Mouse (Mus musculus): Measurements from ENCODE around the gene Rpa1. TPM values are rescaled to one million over a fixed set of nuclear protein-coding genes. Genes with fewer than 3 reads are reported as not detected.

The Rpa1 gene
- polyA plus RNA-seq, 1 experiment, result 62.8 TPM

GRCm38 (mm10) chr11:75343096-75343495, 5.0 kb downstream of the Rpa1 start:
- Histone ChIP-seq H3K4me1 (replicated peaks; ENCODE audit: control insufficient read depth, insufficient read depth, low read length) (peaks cover 13% of the 10 kb centered on the region), H3K27ac (ENCODE audit: control insufficient read depth, insufficient read depth, low read length) (no peak overlapping the region), H3K36me3 (ENCODE audit: control insufficient read depth, insufficient read depth, low read length) (peaks cover 25% of the 10 kb centered on the region), H3K27me3 (ENCODE audit: control insufficient read depth, insufficient read depth, low read length) (no peaks in the 10 kb centered on the region), H3K4me3 (ENCODE audit: control insufficient read depth, insufficient read depth, low read length) (no peak overlapping the region)
- WGBS, result 91% methylated on average over 2 of the region's 2 CpGs
- TF ChIP-seq POLR2A (IDR thresholded peaks at IDR 0.05; ENCODE audit: control insufficient read depth, extremely low read depth, insufficient read depth, low read length, poor library complexity) (no peak), CTCF (IDR thresholded peaks at IDR 0.05; ENCODE audit: borderline replicate concordance, control insufficient read depth, extremely low read depth, insufficient read depth, low read length, poor library complexity) (no peak)
- no peak for DNase-seq

- no peak overlapping the region for H3K27ac ChIP-seq (ENCODE audit: control insufficient read depth, insufficient read depth, low read length)
- no peak overlapping the region for H3K4me3 ChIP-seq (ENCODE audit: control insufficient read depth, insufficient read depth, low read length)
- no peak for DNase-seq
- TF ChIP-seq POLR2A (IDR thresholded peaks at IDR 0.05; ENCODE audit: control insufficient read depth, extremely low read depth, insufficient read depth, low read length, poor library complexity) (no peak), CTCF (IDR thresholded peaks at IDR 0.05; ENCODE audit: borderline replicate concordance, control insufficient read depth, extremely low read depth, insufficient read depth, low read length, poor library complexity) (no peak)
- WGBS, result 96% methylated on average over 12 of the region's 12 CpGs
- no peaks in the 10 kb centered on the region for H3K27me3 ChIP-seq (ENCODE audit: control insufficient read depth, insufficient read depth, low read length)
- H3K4me1 ChIP-seq (replicated peaks; ENCODE audit: control insufficient read depth, insufficient read depth, low read length), result peaks cover 25% of the 10 kb centered on the region
- H3K36me3 ChIP-seq (ENCODE audit: control insufficient read depth, insufficient read depth, low read length), result peaks cover 31% of the 10 kb centered on the region
Observed at GRCm38 (mm10) chr11:75340698-75341345, 7.3 kb downstream of the Rpa1 start.

GRCm38 (mm10) chr11:75340076-75340475, 8.0 kb downstream of the Rpa1 start:
- over 99% methylated on average over 14 of the region's 14 CpGs for WGBS
- TF ChIP-seq POLR2A (IDR thresholded peaks at IDR 0.05; ENCODE audit: control insufficient read depth, extremely low read depth, insufficient read depth, low read length, poor library complexity) (no peak), CTCF (IDR thresholded peaks at IDR 0.05; ENCODE audit: borderline replicate concordance, control insufficient read depth, extremely low read depth, insufficient read depth, low read length, poor library complexity) (no peak)
- Histone ChIP-seq H3K36me3 (ENCODE audit: control insufficient read depth, insufficient read depth, low read length) (peaks cover 32% of the 10 kb centered on the region), H3K4me3 (ENCODE audit: control insufficient read depth, insufficient read depth, low read length) (no peak overlapping the region), H3K27me3 (ENCODE audit: control insufficient read depth, insufficient read depth, low read length) (no peaks in the 10 kb centered on the region), H3K4me1 (replicated peaks; ENCODE audit: control insufficient read depth, insufficient read depth, low read length) (peaks cover 26% of the 10 kb centered on the region), H3K27ac (ENCODE audit: control insufficient read depth, insufficient read depth, low read length) (no peak overlapping the region)
- DNase-seq, result no peak

GRCm38 (mm10) chr11:75337246-75337645, 10.9 kb downstream of the Rpa1 start:
- H3K36me3 ChIP-seq (ENCODE audit: control insufficient read depth, insufficient read depth, low read length), result peaks cover 42% of the 10 kb centered on the region
- DNase-seq, result no peak
- 72% methylated on average over 7 of the region's 7 CpGs for WGBS
- H3K4me3 ChIP-seq (ENCODE audit: control insufficient read depth, insufficient read depth, low read length), result no peak overlapping the region
- H3K27me3 ChIP-seq (ENCODE audit: control insufficient read depth, insufficient read depth, low read length), result no peaks in the 10 kb centered on the region
- peaks cover 19% of the 10 kb centered on the region for H3K4me1 ChIP-seq (replicated peaks; ENCODE audit: control insufficient read depth, insufficient read depth, low read length)
- peak overlapping the region; percentile 83 for H3K27ac ChIP-seq (ENCODE audit: control insufficient read depth, insufficient read depth, low read length)
- no peak for TF ChIP-seq CTCF (IDR thresholded peaks at IDR 0.05; ENCODE audit: borderline replicate concordance, control insufficient read depth, extremely low read depth, insufficient read depth, low read length, poor library complexity)

GRCm38 (mm10) chr11:75336676-75337075, 11.4 kb downstream of the Rpa1 start:
- Histone ChIP-seq H3K27ac (ENCODE audit: control insufficient read depth, insufficient read depth, low read length) (peak overlapping the region; percentile 83), H3K36me3 (ENCODE audit: control insufficient read depth, insufficient read depth, low read length) (peaks cover 42% of the 10 kb centered on the region)
- 31% methylated on average over 8 of the region's 8 CpGs for WGBS

GRCm38 (mm10) chr11:75325969-75326311, 22.2 kb downstream of the Rpa1 start:
- peaks cover 18% of the 10 kb centered on the region for H3K4me1 ChIP-seq (replicated peaks; ENCODE audit: control insufficient read depth, insufficient read depth, low read length)
- H3K27ac ChIP-seq (ENCODE audit: control insufficient read depth, insufficient read depth, low read length), result no peak overlapping the region
- H3K4me3 ChIP-seq (ENCODE audit: control insufficient read depth, insufficient read depth, low read length), result no peak overlapping the region
- no peaks in the 10 kb centered on the region for H3K27me3 ChIP-seq (ENCODE audit: control insufficient read depth, insufficient read depth, low read length)
- 95% methylated on average over 7 of the region's 7 CpGs for WGBS
- H3K36me3 ChIP-seq (ENCODE audit: control insufficient read depth, insufficient read depth, low read length), result no peaks in the 10 kb centered on the region
- no peak for DNase-seq
- TF ChIP-seq CTCF (IDR thresholded peaks at IDR 0.05; ENCODE audit: borderline replicate concordance, control insufficient read depth, extremely low read depth, insufficient read depth, low read length, poor library complexity), result no peak
- TF ChIP-seq POLR2A (IDR thresholded peaks at IDR 0.05; ENCODE audit: control insufficient read depth, extremely low read depth, insufficient read depth, low read length, poor library complexity), result no peak

More at GRCm38 (mm10) chr11:75336676-75337075, 11.4 kb downstream of the Rpa1 start:
- Histone ChIP-seq H3K4me3 (ENCODE audit: control insufficient read depth, insufficient read depth, low read length) (no peak overlapping the region), H3K27me3 (ENCODE audit: control insufficient read depth, insufficient read depth, low read length) (no peaks in the 10 kb centered on the region), H3K4me1 (replicated peaks; ENCODE audit: control insufficient read depth, insufficient read depth, low read length) (peaks cover 19% of the 10 kb centered on the region)
- DNase-seq, result peak; percentile 49
- TF ChIP-seq CTCF (IDR thresholded peaks at IDR 0.05; ENCODE audit: borderline replicate concordance, control insufficient read depth, extremely low read depth, insufficient read depth, low read length, poor library complexity) (no peak), POLR2A (IDR thresholded peaks at IDR 0.05; ENCODE audit: control insufficient read depth, extremely low read depth, insufficient read depth, low read length, poor library complexity) (0 out of 2 replicates have a peak, but pooled peaks have one; percentile 22)
